Mouse (Mus musculus) kidney, adult 2 months (tissue): ENCODE measurements at regions not wholly inside any gene's neighbourhood (a gene's known extent, or its start where the extent isn't known, plus 50 kb on each side); places are given as distances from the start of the nearest gene placed in this dataset.

Experiments used
- CTCF ChIP-seq: fragments of 200-500 bp; conservative IDR thresholded peaks from 2 replicates; pipeline ENCODE4 v1.5.1; 2011; ENCODE audit warnings: low read depth, mild to moderate bottlenecking, control low read depth, low read length, moderate library complexity, mixed read lengths; ENCODE audit not compliant: insufficient read depth, insufficient read length
- POLR2A ChIP-seq: fragments of 200-500 bp; IDR thresholded peaks from one replicate; pipeline ENCODE4 v1.6.1; 2011; ENCODE audit warnings: low read depth, low read length, control low read depth

- no peak for TF ChIP-seq CTCF
- TF ChIP-seq POLR2A = no peak
Measured at GRCm38 (mm10) chr1:193876540-193876939, 506.4 kb upstream of the Camk1g start.
